Mouse (Mus musculus) intestine, postnatal 0 days (tissue): ENCODE results near the gene Fstl3. TPM values are rescaled to one million over a fixed set of nuclear protein-coding genes. Genes with fewer than 3 reads are reported as not detected.
A peak's percentile ranks its signal among the peaks of the same experiment; 100 is the strongest.

ENCODE experiments used
- ATAC-seq: fragments of 200-750 bp; cut with Nextera tagmentation; 2 replicates; pipeline ENCODE4 v1.8.0; 2017; ENCODE audit warnings: mild to moderate bottlenecking, moderate TSS enrichment, moderate library complexity
- H3K27ac ChIP-seq: fragments of 300-500 bp; sonication (generic); 2 replicates; pipeline ENCODE4 v1.5.1; 2014; ENCODE audit warnings: mild to moderate bottlenecking, low read depth, low read length, moderate library complexity
- H3K27me3 ChIP-seq: fragments of 300-500 bp; sonication (generic); replicated peaks from 2 replicates; pipeline ENCODE4 v1.6.1; 2014; ENCODE audit warnings: low read length, mixed read lengths; ENCODE audit not compliant: control insufficient read depth, insufficient read depth
- H3K36me3 ChIP-seq: fragments of 300-500 bp; sonication (generic); 2 replicates; pipeline ENCODE4 v1.6.1; 2014; ENCODE audit warnings: mild to moderate bottlenecking, moderate library complexity; ENCODE audit not compliant: control insufficient read depth, insufficient read depth
- H3K4me1 ChIP-seq: fragments of 300-500 bp; sonication (generic); replicated peaks from 2 replicates; pipeline ENCODE4 v1.6.1; 2014; ENCODE audit warnings: antibody characterized with exemption, low read length, mixed read lengths; ENCODE audit not compliant: control insufficient read depth, insufficient read depth
- H3K4me2 ChIP-seq: fragments of 300-500 bp; sonication (generic); replicated peaks from 2 replicates; pipeline ENCODE4 v1.6.1; 2014; ENCODE audit warnings: low read depth, mild to moderate bottlenecking, moderate library complexity
- H3K4me3 ChIP-seq: fragments of 300-500 bp; sonication (generic); 2 replicates; pipeline ENCODE4 v1.5.1; 2014; ENCODE audit warnings: low read depth, low read length
- H3K9ac ChIP-seq: fragments of 300-500 bp; sonication (generic); 2 replicates; pipeline ENCODE4 v1.6.1; 2014; ENCODE audit warnings: mild to moderate bottlenecking, low read depth, low read length
- H3K9me3 ChIP-seq: fragments of 300-500 bp; sonication (generic); 2 replicates; pipeline ENCODE4 v1.6.1; 2016; ENCODE audit warnings: mixed run types; ENCODE audit not compliant: control insufficient read depth
- CTCF ChIP-seq: sonication (generic); IDR thresholded peaks from 2 replicates; pipeline ENCODE4 v1.5.1; 2016; ENCODE audit warnings: low read depth, mild to moderate bottlenecking, control low read depth, antibody characterized with exemption, moderate library complexity
- WGBS: fragments of 180-500 bp; shearing (Covaris S2); extraction: QIAGEN DNeasy Blood & Tissue Kit; methylation state at CpG from one replicate; pipeline ENCODE4 v1.1.7; 2014; 5-methylcytosine and 5-hydroxymethylcytosine counted together
- polyA plus RNA-seq: library from polyadenylated mRNA; unstranded; fragments of >200 nt; fragmentation: Nextera tagmentation; extraction: Ambion mirVana; gene quantifications from 2 replicates; pipeline ENCODE4 v1.2.1, GENCODE M21; 2015

Gene Fstl3
- polyA plus RNA-seq, 1 experiment from 2014 or later: 7.3 TPM

DNA sequence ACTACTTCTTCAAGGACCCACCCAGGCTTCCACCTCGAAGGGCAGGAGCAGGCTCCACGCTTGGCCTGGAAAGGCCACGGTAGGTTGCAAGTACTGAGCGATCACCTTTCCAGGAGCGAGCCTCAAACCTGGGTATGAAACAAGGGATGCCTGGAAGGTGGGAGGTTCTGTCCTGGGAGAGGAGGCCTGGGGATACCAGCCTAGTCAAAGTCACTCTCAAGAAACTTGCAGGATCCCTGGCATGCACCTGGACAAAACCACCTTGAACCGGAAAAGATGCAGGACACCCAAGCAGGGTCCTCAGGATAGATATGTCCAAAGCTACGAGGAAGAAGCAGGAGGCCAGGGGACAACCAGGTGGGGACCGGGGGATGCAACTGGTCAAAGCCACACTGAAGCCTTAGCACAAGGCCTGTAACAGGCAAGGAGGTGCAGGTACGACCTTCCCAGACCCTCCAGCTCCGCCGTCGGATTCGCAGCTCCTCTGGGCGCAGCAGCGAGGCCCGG, 11.0 kb upstream of the Fstl3 start:
- 3% methylated on average over 16 of the region's 16 CpGs for WGBS
- H3K4me2 ChIP-seq: peak overlapping the region; percentile 83
- peaks cover 4% of the 10 kb centered on the region; the same call in 1 of the 2 replicates for H3K4me1 ChIP-seq
- TF ChIP-seq CTCF: no peak
- H3K9me3 ChIP-seq: no peaks in the 10 kb centered on the region
- peak overlapping the region; percentile 90; the same call in 1 of the 2 replicates for H3K27ac ChIP-seq
- H3K9ac ChIP-seq: peak overlapping the region; percentile 94
- no peak for ATAC-seq
- H3K27me3 ChIP-seq: no peaks in the 10 kb centered on the region
- peaks cover 17% of the 10 kb centered on the region for H3K36me3 ChIP-seq
- H3K4me3 ChIP-seq: peak overlapping the region; percentile 91

GRCm38 (mm10) chr10:79766508-79767325, 10.4 kb upstream of the Fstl3 start, which contains the start of gene Rnf126:
Rnf126 (minus strand) TSS chr10:79766952.
- H3K4me2 ChIP-seq: peak within 1 kb of the TSS; percentile 83
- peak; percentile 94 for ATAC-seq
- no peak for TF ChIP-seq CTCF

GRCm38 (mm10) chr10:79767372-79768244, 9.5 kb upstream of the Fstl3 start:
- H3K9ac ChIP-seq: no peak overlapping the region

More at GRCm38 (mm10) chr10:79766508-79767325, 10.4 kb upstream of the Fstl3 start, which contains the start of gene Rnf126:
- no peaks in the 10 kb centered on the region for H3K9me3 ChIP-seq
- peak within 1 kb of the TSS; percentile 94 for H3K9ac ChIP-seq
- peak within 1 kb of the TSS; percentile 90 for H3K27ac ChIP-seq
- H3K27me3 ChIP-seq: no peaks in the 10 kb centered on the region
- H3K36me3 ChIP-seq: peaks cover 11% of the 10 kb centered on the region; the same call in 1 of the 2 replicates
- H3K4me3 ChIP-seq: peak within 1 kb of the TSS; percentile 91
- WGBS: under 1% methylated on average over 92 of the region's 101 CpGs
- H3K4me1 ChIP-seq: peaks cover 4% of the 10 kb centered on the region; the same call in 1 of the 2 replicates

DNA sequence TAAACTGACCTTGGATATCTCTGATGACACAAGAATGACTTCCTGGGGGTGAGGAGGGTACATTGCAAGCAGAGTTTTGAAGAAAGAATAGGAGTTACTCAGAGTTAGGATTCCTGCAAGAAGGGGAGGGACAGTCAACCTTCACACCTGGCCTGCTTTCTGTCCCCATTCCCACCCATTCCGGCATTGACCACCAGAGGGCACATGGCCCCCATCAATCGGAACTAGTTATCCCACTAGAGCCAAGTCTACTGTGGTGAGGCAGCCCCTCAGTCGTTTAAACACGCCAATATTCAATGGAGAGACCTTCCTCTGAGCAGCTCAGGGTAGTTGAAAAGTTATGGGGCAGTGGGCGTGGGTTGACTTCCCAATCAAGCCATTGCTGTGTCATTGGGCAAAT, 8.7 kb upstream of the Fstl3 start:
- peaks cover 4% of the 10 kb centered on the region; the same call in 1 of the 2 replicates for H3K4me1 ChIP-seq
- H3K27me3 ChIP-seq: no peaks in the 10 kb centered on the region
- no peak overlapping the region for H3K27ac ChIP-seq
- H3K9ac ChIP-seq: no peak overlapping the region
- H3K4me2 ChIP-seq: no peak overlapping the region; the same call in 1 of the 2 replicates
- H3K9me3 ChIP-seq: no peaks in the 10 kb centered on the region
- ATAC-seq: no peak
- TF ChIP-seq CTCF: peak; percentile 96
- 3% methylated on average over 5 of the region's 5 CpGs for WGBS
- no peak overlapping the region for H3K4me3 ChIP-seq
- no peaks in the 10 kb centered on the region for H3K36me3 ChIP-seq

More at GRCm38 (mm10) chr10:79767372-79768244, 9.5 kb upstream of the Fstl3 start:
- Histone ChIP-seq H3K27ac (peak overlapping the region; percentile 90), H3K4me2 (peak overlapping the region; percentile 83), H3K9me3 (no peaks in the 10 kb centered on the region), H3K36me3 (peaks cover 2% of the 10 kb centered on the region; the same call in 1 of the 2 replicates), H3K4me3 (peak overlapping the region; percentile 91), H3K27me3 (no peaks in the 10 kb centered on the region), H3K4me1 (peaks cover 4% of the 10 kb centered on the region; the same call in 1 of the 2 replicates)
- TF ChIP-seq CTCF: no peak
- 10% methylated on average over 40 of the region's 40 CpGs for WGBS
- ATAC-seq: peak; percentile 41

DNA sequence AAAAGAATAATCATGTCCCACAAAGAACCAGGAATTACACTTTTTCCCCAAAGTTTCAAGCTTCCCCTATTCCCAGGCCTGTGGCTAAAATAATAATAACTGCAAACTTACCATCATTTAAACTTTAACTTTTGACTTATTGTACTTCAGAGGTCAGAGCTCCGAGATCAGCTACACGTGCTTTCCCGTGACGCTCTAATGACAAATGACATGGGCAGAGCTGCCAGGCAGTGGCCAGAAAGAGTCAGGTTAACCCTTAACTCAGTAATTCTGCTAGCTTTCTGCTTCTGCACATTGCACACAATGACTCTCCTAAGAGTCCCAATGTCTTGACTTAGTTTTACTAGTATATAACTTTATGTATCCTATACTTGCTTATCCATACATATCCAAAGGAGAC, 7.7 kb upstream of the Fstl3 start:
- Histone ChIP-seq H3K4me2 (no peak overlapping the region), H3K9ac (no peak overlapping the region), H3K27ac (no peak overlapping the region), H3K9me3 (no peaks in the 10 kb centered on the region), H3K4me3 (no peak overlapping the region), H3K36me3 (no peaks in the 10 kb centered on the region), H3K4me1 (peaks cover 4% of the 10 kb centered on the region; the same call in 1 of the 2 replicates), H3K27me3 (no peaks in the 10 kb centered on the region)
- no peak for ATAC-seq
- WGBS: 38% methylated on average over 4 of the region's 4 CpGs
- no peak for TF ChIP-seq CTCF

GRCm38 (mm10) chr10:79772320-79772719, 4.8 kb upstream of the Fstl3 start:
- ATAC-seq: no peak

More at GRCm38 (mm10) chr10:79772320-79772719, 4.8 kb upstream of the Fstl3 start:
- H3K27me3 ChIP-seq: no peaks in the 10 kb centered on the region
- no peak overlapping the region for H3K4me2 ChIP-seq
- TF ChIP-seq CTCF: peak; percentile 44
- WGBS: 89% methylated on average over 3 of the region's 3 CpGs
- H3K9me3 ChIP-seq: 0 out of 2 replicates have a peak, but pooled peaks cover 4% of the 10 kb centered on the region
- H3K36me3 ChIP-seq: no peaks in the 10 kb centered on the region
- no peaks in the 10 kb centered on the region for H3K4me1 ChIP-seq
- no peak overlapping the region for H3K27ac ChIP-seq
- H3K9ac ChIP-seq: no peak overlapping the region
- H3K4me3 ChIP-seq: no peak overlapping the region
